Mouse (Mus musculus) cerebellum, adult (tissue): ENCODE results near the gene Dlx4.
A peak's percentile ranks its signal among the peaks of the same experiment; 100 is the strongest.

Source experiments
- ATAC-seq: cut with Nextera tagmentation; 2 replicates; pipeline ENCODE4 v1.9.2; 2017; ENCODE audit warnings: mild to moderate bottlenecking, moderate library complexity, mixed read lengths; ENCODE audit not compliant: insufficient number of reproducible peaks, low FRiP score, low TSS enrichment

Gene Dlx4

GRCm38 (mm10) chr11:95143663-95144062 lies 2.4 kb downstream of the Dlx4 start:
- ATAC-seq, result no peak

- ATAC-seq, result no peak
Measured at GRCm38 (mm10) chr11:95142980-95143575, 3.0 kb downstream of the Dlx4 start.

- no peak for ATAC-seq
Measured at GRCm38 (mm10) chr11:95142258-95142657, 3.8 kb downstream of the Dlx4 start.

GRCm38 (mm10) chr11:95139871-95140270 lies 6.2 kb downstream of the Dlx4 start:
- no peak for ATAC-seq

- ATAC-seq, result no peak
Measured at GRCm38 (mm10) chr11:95137281-95137680, 8.8 kb downstream of the Dlx4 start.

GRCm38 (mm10) chr11:95133321-95133720 lies 12.7 kb downstream of the Dlx4 start:
- no peak for ATAC-seq

GRCm38 (mm10) chr11:95130668-95131252 lies 15.3 kb downstream of the Dlx4 start:
- no peak for ATAC-seq

GRCm38 (mm10) chr11:95128359-95128758 lies 17.7 kb downstream of the Dlx4 start:
- no peak for ATAC-seq

- no peak for ATAC-seq
Measured at GRCm38 (mm10) chr11:95126272-95127245, 19.5 kb downstream of the Dlx4 start.

- ATAC-seq, result no peak
Measured at GRCm38 (mm10) chr11:95125366-95125948, 20.6 kb downstream of the Dlx4 start.

- no peak for ATAC-seq
Measured at GRCm38 (mm10) chr11:95122100-95122489, 24.0 kb downstream of the Dlx4 start.

- no peak for ATAC-seq
Measured at GRCm38 (mm10) chr11:95121161-95122099, 24.6 kb downstream of the Dlx4 start.

- no peak for ATAC-seq
Measured at GRCm38 (mm10) chr11:95120633-95121020, 25.4 kb downstream of the Dlx4 start.

GRCm38 (mm10) chr11:95119990-95120632 lies 26.0 kb downstream of the Dlx4 start, which contains the start of gene Dlx3:
Dlx3 (plus strand) TSS chr11:95120119.
- no peak for ATAC-seq

GRCm38 (mm10) chr11:95118505-95118904 lies 27.6 kb downstream of the Dlx4 start:
- ATAC-seq, result no peak

- ATAC-seq, result peak; percentile 70; the same call in 1 of the 2 replicates
Measured at GRCm38 (mm10) chr11:95117030-95117429, 29.0 kb downstream of the Dlx4 start.

- no peak for ATAC-seq
Measured at GRCm38 (mm10) chr11:95110081-95110480, 36.0 kb downstream of the Dlx4 start.

GRCm38 (mm10) chr11:95109000-95109399 lies 37.1 kb downstream of the Dlx4 start:
- ATAC-seq, result no peak
